Mouse (Mus musculus) liver, embryonic 14.5 days (tissue): ENCODE results near the gene Hyal1. TPM values are rescaled to one million over a fixed set of nuclear protein-coding genes. Genes with fewer than 3 reads are reported as not detected.

Experiments
- ATAC-seq: fragments of 200-750 bp; cut with Nextera tagmentation; 2 replicates; pipeline ENCODE4 v1.8.0; 2017; ENCODE audit warnings: moderate number of reproducible peaks, mild to moderate bottlenecking, moderate library complexity; ENCODE audit not compliant: insufficient read depth
- DNase-seq, 3 experiments: peaks; one replicate each; pipeline ENCODE4 v3.0.0-alpha.2; 2012 to 2013; ENCODE audit warnings: low read depth in 3 of 3, low spot score in 3 of 3
- H3K27ac ChIP-seq: fragments of 300-500 bp; sonication (generic); 2 replicates; pipeline ENCODE4 v1.5.1; 2014; ENCODE audit warnings: moderate library complexity, mild to moderate bottlenecking, control low read depth, inconsistent platforms
- H3K27me3 ChIP-seq: fragments of 300-500 bp; sonication (generic); 2 replicates; pipeline ENCODE4 v1.6.1; 2014; ENCODE audit warnings: mild to moderate bottlenecking, low read length, moderate library complexity; ENCODE audit not compliant: control insufficient read depth, insufficient read depth
- H3K36me3 ChIP-seq: fragments of 300-500 bp; sonication (generic); replicated peaks from 2 replicates; pipeline ENCODE4 v1.6.1; 2014; ENCODE audit warnings: low read depth; ENCODE audit not compliant: control insufficient read depth, insufficient read depth
- H3K4me1 ChIP-seq, 2 experiments: fragments of 200-500 bp in 1 of 2; fragments of 300-500 bp in 1 of 2; sonication (generic) in 1 of 2; replicated peaks; 2 replicates each; pipeline ENCODE4 v1.6.1; 2012 to 2014; ENCODE audit warnings: antibody characterized with exemption in 1 of 2, inconsistent platforms in 1 of 2, low read length in 1 of 2; ENCODE audit not compliant: control insufficient read depth in 2 of 2, insufficient read depth in 2 of 2
- H3K4me2 ChIP-seq: fragments of 300-500 bp; sonication (generic); 2 replicates; pipeline ENCODE4 v1.6.1; 2014; ENCODE audit warnings: low read depth, mild to moderate bottlenecking, control low read depth, moderate library complexity
- H3K4me3 ChIP-seq, 2 experiments: fragments of 200-500 bp in 1 of 2; fragments of 300-500 bp in 1 of 2; sonication (generic) in 1 of 2; 2 replicates each; pipeline ENCODE4 v1.5.1; 2012 to 2014; ENCODE audit warnings: low read depth in 2 of 2, low read length in 2 of 2, mild to moderate bottlenecking in 2 of 2, control low read depth in 1 of 2, inconsistent platforms in 1 of 2, moderate library complexity in 1 of 2; ENCODE audit not compliant: insufficient read depth in 1 of 2
- H3K9ac ChIP-seq: fragments of 300-500 bp; sonication (generic); replicated peaks from 2 replicates; pipeline ENCODE4 v1.6.1; 2014; ENCODE audit warnings: mild to moderate bottlenecking, control low read depth, moderate library complexity
- H3K9me3 ChIP-seq: fragments of 300-500 bp; sonication (generic); 2 replicates; pipeline ENCODE4 v1.6.1; 2016; ENCODE audit warnings: low read length, mixed read lengths; ENCODE audit not compliant: control insufficient read depth
- CTCF ChIP-seq: IDR thresholded peaks from 2 replicates; pipeline ENCODE4 v1.5.1; 2016; ENCODE audit warnings: antibody characterized with exemption, low read depth, control low read depth
- EP300 ChIP-seq: IDR thresholded peaks from 2 replicates; pipeline ENCODE4 v1.6.1; 2016; ENCODE audit warnings: antibody characterized with exemption, low read depth
- WGBS: fragments of 180-500 bp; shearing (Covaris S2); extraction: QIAGEN DNeasy Blood & Tissue Kit; methylation state at CpG from one replicate; pipeline ENCODE4 v1.1.7; 2014; ENCODE audit not compliant: insufficient replicate concordance; 5-methylcytosine and 5-hydroxymethylcytosine counted together
- polyA plus RNA-seq, 2 experiments: library from polyadenylated mRNA; depleted of rRNA in 1 of 2; stranded (reverse) in 1 of 2; unstranded in 1 of 2; fragments of >200 nt; fragmentation: Nextera tagmentation in 1 of 2; extraction: Ambion mirVana in 1 of 2; gene quantifications; 2 replicates each; pipeline versions ENCODE4 v1.2.1 to v1.2.3; 2012 to 2014

Hyal1 gene
- polyA plus RNA-seq, 2 experiments = 1.2 to 1.3 TPM

- TF ChIP-seq EP300 (no peak), CTCF (no peak)
- ATAC-seq = no peak
- Histone ChIP-seq H3K27me3 (no peaks in the 10 kb centered on the region; the same call in 1 of the 2 replicates), H3K9me3 (no peaks in the 10 kb centered on the region), H3K4me1 (peaks cover 0 to 7% of the 10 kb centered on the region in 2 experiments; a peak in 3 of 4 replicates), H3K36me3 (no peaks in the 10 kb centered on the region; the same call in 1 of the 2 replicates), H3K4me3 (no peak overlapping the region), H3K27ac (no peak overlapping the region), H3K4me2 (no peak overlapping the region), H3K9ac (no peak overlapping the region)
- no peak for DNase-seq
- WGBS = 74% methylated on average over 14 of the region's 14 CpGs
Observed at GRCm38 (mm10) chr9:107599842-107600241, 23.1 kb downstream of the Hyal1 start.

DNA sequence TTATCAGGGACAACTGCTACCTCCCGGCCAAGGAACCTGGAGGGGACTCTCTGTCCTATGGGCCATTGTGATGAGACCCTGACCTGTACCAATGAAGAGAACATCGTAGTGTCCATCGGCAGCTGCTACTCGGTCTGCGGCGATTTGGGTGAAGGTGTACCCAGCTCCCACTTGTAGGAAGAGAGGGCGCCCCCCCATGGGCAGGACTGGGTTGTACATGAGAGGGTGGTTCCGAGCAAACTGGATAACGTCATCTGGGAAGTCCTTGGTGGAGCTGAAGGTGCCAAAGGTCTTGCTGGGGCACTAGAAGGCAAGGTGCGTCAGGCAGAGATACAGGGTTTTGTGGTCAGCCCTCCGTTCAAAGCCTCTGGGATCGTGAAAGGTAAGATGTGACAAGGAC is 24.0 kb downstream of the Hyal1 start:
- WGBS = 63% methylated on average over 12 of the region's 12 CpGs
- TF ChIP-seq CTCF (peak; percentile 54), EP300 (no peak)
- Histone ChIP-seq H3K4me3 (no peak overlapping the region), H3K9me3 (no peaks in the 10 kb centered on the region), H3K27me3 (no peaks in the 10 kb centered on the region; the same call in 1 of the 2 replicates), H3K4me1 (peaks cover 0 to 10% of the 10 kb centered on the region in 2 experiments; a peak in 3 of 4 replicates), H3K36me3 (no peaks in the 10 kb centered on the region), H3K27ac (no peak overlapping the region), H3K9ac (no peak overlapping the region), H3K4me2 (no peak overlapping the region)
- DNase-seq (no peak), ATAC-seq (no peak)

GRCm38 (mm10) chr9:107601275-107601674 is 24.5 kb downstream of the Hyal1 start:
- Histone ChIP-seq H3K27me3 (no peaks in the 10 kb centered on the region; the same call in 1 of the 2 replicates), H3K4me1 (peaks cover 0 to 10% of the 10 kb centered on the region in 2 experiments; a peak in 3 of 4 replicates), H3K9ac (no peak overlapping the region), H3K27ac (no peak overlapping the region), H3K4me2 (no peak overlapping the region), H3K4me3 (no peak overlapping the region), H3K36me3 (no peaks in the 10 kb centered on the region), H3K9me3 (no peaks in the 10 kb centered on the region)
- 78% methylated on average over 11 of the region's 11 CpGs for WGBS
- DNase-seq = no peak
- no peak for ATAC-seq
- TF ChIP-seq CTCF (no peak), EP300 (no peak)

GRCm38 (mm10) chr9:107602068-107602648 is 25.4 kb downstream of the Hyal1 start:
- H3K4me1 ChIP-seq = peaks cover 0 to 10% of the 10 kb centered on the region in 2 experiments; a peak in 3 of 4 replicates
- 4% methylated on average over 10 of the region's 10 CpGs for WGBS
- H3K9me3 ChIP-seq = no peaks in the 10 kb centered on the region
- peak overlapping the region; percentile 46 for H3K4me2 ChIP-seq
- peak; percentile 65 for ATAC-seq
- no peaks in the 10 kb centered on the region for H3K36me3 ChIP-seq
- H3K27ac ChIP-seq = no peak overlapping the region
- peak; percentile 66 to 75 (median 70) for DNase-seq
- no peak overlapping the region for H3K9ac ChIP-seq
- no peaks in the 10 kb centered on the region; the same call in 1 of the 2 replicates for H3K27me3 ChIP-seq
- TF ChIP-seq CTCF = peak; percentile 100
- TF ChIP-seq EP300 = no peak
- H3K4me3 ChIP-seq = peak overlapping the region; percentile 25 to 31; a peak in 1 of 4 replicates

DNA sequence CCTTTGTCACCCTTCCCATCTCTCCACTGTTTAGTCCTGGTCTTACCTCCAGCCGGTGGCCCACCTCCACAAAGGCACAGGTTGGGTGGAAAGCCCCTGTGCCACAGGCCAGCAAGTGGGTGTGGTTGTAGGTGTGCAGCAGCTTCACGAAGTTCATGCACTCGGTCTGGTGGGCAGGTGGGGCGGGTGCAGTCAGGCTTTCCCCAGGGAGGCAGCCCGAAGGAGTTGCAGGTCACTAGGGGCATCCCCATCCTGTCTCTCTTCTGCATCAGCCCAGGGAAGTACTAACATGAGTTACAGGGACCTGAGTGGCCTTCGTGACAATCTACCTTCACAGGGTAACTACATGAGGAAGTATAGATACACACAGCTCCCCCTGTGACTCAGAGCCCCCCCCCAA is 26.5 kb downstream of the Hyal1 start:
- peaks cover 0 to 12% of the 10 kb centered on the region in 2 experiments; a peak in 3 of 4 replicates for H3K4me1 ChIP-seq
- H3K36me3 ChIP-seq = no peaks in the 10 kb centered on the region
- no peak overlapping the region for H3K4me3 ChIP-seq
- ATAC-seq (no peak), DNase-seq (no peak)
- no peaks in the 10 kb centered on the region for H3K9me3 ChIP-seq
- no peak overlapping the region for H3K4me2 ChIP-seq
- 57% methylated on average over 6 of the region's 6 CpGs for WGBS
- TF ChIP-seq CTCF (no peak), EP300 (no peak)
- no peaks in the 10 kb centered on the region; the same call in 1 of the 2 replicates for H3K27me3 ChIP-seq
- no peak overlapping the region for H3K27ac ChIP-seq
- no peak overlapping the region for H3K9ac ChIP-seq
